Mouse (Mus musculus): Measurements from ENCODE around the gene Tssc4.

DNA sequence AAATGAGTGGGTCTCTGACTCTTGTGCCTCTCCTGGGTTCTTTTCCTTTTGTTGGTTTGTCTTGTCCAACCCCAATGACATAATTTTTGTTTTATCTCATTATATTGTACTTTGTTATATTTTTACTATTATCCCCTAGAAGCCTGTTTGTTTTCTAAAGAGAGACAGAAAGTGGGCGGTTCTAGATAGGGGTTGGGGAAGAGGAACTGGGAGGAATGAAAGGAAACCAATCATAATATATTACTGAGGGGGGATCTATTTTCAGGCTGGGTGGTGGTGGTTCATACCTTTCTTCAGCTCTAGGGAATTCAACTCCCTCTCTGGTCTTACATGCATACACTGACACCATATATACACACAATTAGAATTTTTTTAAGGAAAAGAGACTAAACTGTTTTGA, 44.8 kb upstream of the Tssc4 start:
- TF ChIP-seq CTCF (IDR thresholded peaks at IDR 0.05; ENCODE audit: control insufficient read depth, insufficient read depth, insufficient read length), result no peak
- TF ChIP-seq FOSL1 (IDR thresholded peaks at IDR 0.05; ENCODE audit: insufficient read depth, low read length, poor library complexity, severe bottlenecking), result no peak
- TF ChIP-seq MYOG (IDR thresholded peaks at IDR 0.05; ENCODE audit: control insufficient read depth, extremely low read depth, insufficient read length), result no peak
- TF ChIP-seq MYOD1 (IDR thresholded peaks at IDR 0.05; ENCODE audit: control insufficient read depth, insufficient read length, low read depth), result no peak
- TF ChIP-seq MAX (IDR thresholded peaks at IDR 0.05), result no peak

Measured in C2C12 (cell line).